Mouse (Mus musculus) MEL (cell line): ENCODE measurements around the gene Atp5d. TPM values are rescaled to one million over a fixed set of nuclear protein-coding genes. Genes with fewer than 3 reads are reported as not detected.
A peak's percentile ranks its signal among the peaks of the same experiment; 100 is the strongest.

Source experiments
- DNase-seq: peaks from one replicate; pipeline ENCODE4 v3.0.0; 2011; ENCODE audit warnings: low read depth, low spot score
- H3K27ac ChIP-seq: 2 replicates; pipeline ENCODE4 v1.5.1; 2012; ENCODE audit warnings: low read depth, mild to moderate bottlenecking, control low read depth, low read length, moderate library complexity; ENCODE audit not compliant: control insufficient read depth
- H3K27me3 ChIP-seq, 2 experiments: fragments of 150-350 bp in 1 of 2; sonication (generic) in 1 of 2; 2 replicates each; pipeline ENCODE4 v1.6.1; 2012; ENCODE audit warnings: low read length in 2 of 2, mild to moderate bottlenecking in 2 of 2, improper control_type of control experiment in 1 of 2, moderate library complexity in 1 of 2; ENCODE audit not compliant: insufficient read depth in 2 of 2, control insufficient read depth in 1 of 2
- H3K36me3 ChIP-seq, 2 experiments: 2 replicates each; pipeline ENCODE4 v1.6.1; 2012 to 2014; ENCODE audit warnings: low read length in 2 of 2, improper control_type of control experiment in 1 of 2, inconsistent platforms in 1 of 2, mild to moderate bottlenecking in 1 of 2; ENCODE audit not compliant: insufficient read depth in 2 of 2, control insufficient read depth in 1 of 2
- H3K4me1 ChIP-seq, 2 experiments: fragments of 150-350 bp in 1 of 2; sonication (generic) in 1 of 2; 2 replicates each; pipeline ENCODE4 v1.6.1; 2012; ENCODE audit warnings: low read length in 2 of 2, improper control_type of control experiment in 1 of 2, mild to moderate bottlenecking in 1 of 2; ENCODE audit not compliant: insufficient read depth in 2 of 2, control insufficient read depth in 1 of 2
- H3K4me3 ChIP-seq, 2 experiments: fragments of 150-350 bp in 1 of 2; sonication (generic) in 1 of 2; 2 replicates each; pipeline ENCODE4 v1.5.1; 2012; ENCODE audit warnings: low read depth in 2 of 2, low read length in 2 of 2, mild to moderate bottlenecking in 2 of 2, moderate library complexity in 2 of 2, control low read depth in 1 of 2, improper control_type of control experiment in 1 of 2; ENCODE audit not compliant: control insufficient read depth in 1 of 2, insufficient read depth in 1 of 2
- H3K79me2 ChIP-seq: 2 replicates; pipeline ENCODE4 v1.6.1; 2012; ENCODE audit warnings: mild to moderate bottlenecking, low read length, moderate library complexity; ENCODE audit not compliant: control insufficient read depth, poor library complexity, insufficient read depth
- H3K9ac ChIP-seq: 2 replicates; pipeline ENCODE4 v1.6.1; 2012; ENCODE audit warnings: low read depth, mild to moderate bottlenecking, control low read depth, low read length, moderate library complexity; ENCODE audit not compliant: control insufficient read depth, poor library complexity, severe bottlenecking
- H3K9me3 ChIP-seq: fragments of 150-350 bp; sonication (generic); replicated peaks from 2 replicates; pipeline ENCODE4 v1.6.1; 2012; ENCODE audit warnings: mild to moderate bottlenecking, low read length, improper control_type of control experiment, moderate library complexity; ENCODE audit not compliant: insufficient read depth
- BHLHE40 ChIP-seq: IDR thresholded peaks from 2 replicates; pipeline ENCODE4 v1.6.1; 2012; ENCODE audit warnings: low read depth, mild to moderate bottlenecking, inconsistent platforms, low read length, improper control_type of control experiment, borderline replicate concordance
- CHD1 ChIP-seq: IDR thresholded peaks from 2 replicates; pipeline ENCODE4 v1.6.1; 2012; ENCODE audit warnings: low read depth, mild to moderate bottlenecking, inconsistent platforms, low read length, improper control_type of control experiment
- CHD2 ChIP-seq: IDR thresholded peaks from 2 replicates; pipeline ENCODE4 v1.6.1; 2011; ENCODE audit warnings: low read length, improper control_type of control experiment
- CTCF ChIP-seq, 3 experiments: IDR thresholded peaks in 2 of 3; conservative IDR thresholded peaks in 1 of 3; 2 replicates each; pipeline ENCODE4 v1.5.1; 2011 to 2012; ENCODE audit warnings: low read length in 3 of 3, low read depth in 2 of 3, mild to moderate bottlenecking in 2 of 3, improper control_type of control experiment in 1 of 3, inconsistent platforms in 1 of 3, mixed read lengths in 1 of 3, moderate library complexity in 1 of 3; ENCODE audit not compliant: control insufficient read depth in 1 of 3, insufficient read depth in 1 of 3, poor library complexity in 1 of 3, severe bottlenecking in 1 of 3
- E2F4 ChIP-seq: IDR thresholded peaks from 2 replicates; pipeline ENCODE4 v1.6.1; 2011; ENCODE audit warnings: low read depth, low read length, improper control_type of control experiment, borderline replicate concordance
- ELF1 ChIP-seq: IDR thresholded peaks from 2 replicates; pipeline ENCODE4 v1.6.1; 2014; ENCODE audit warnings: low read depth, mild to moderate bottlenecking, inconsistent platforms, low read length, improper control_type of control experiment, moderate library complexity
- EP300 ChIP-seq, 2 experiments: IDR thresholded peaks; 2 replicates each; pipeline ENCODE4 v1.6.1; 2011; ENCODE audit warnings: improper control_type of control experiment in 2 of 2, low read length in 2 of 2, low read depth in 1 of 2, mild to moderate bottlenecking in 1 of 2
- ETS1 ChIP-seq: IDR thresholded peaks from 2 replicates; pipeline ENCODE4 v1.6.1; 2012; ENCODE audit warnings: low read depth, mild to moderate bottlenecking, inconsistent platforms, low read length, improper control_type of control experiment, moderate library complexity
- GABPA ChIP-seq: IDR thresholded peaks from 2 replicates; pipeline ENCODE4 v1.6.1; 2012; ENCODE audit warnings: low read depth, mild to moderate bottlenecking, inconsistent platforms, low read length, improper control_type of control experiment, moderate library complexity
- HCFC1 ChIP-seq: IDR thresholded peaks from 2 replicates; pipeline ENCODE4 v1.6.1; 2012; ENCODE audit warnings: low read depth, mild to moderate bottlenecking, inconsistent platforms, low read length, improper control_type of control experiment, moderate library complexity
- KAT2A ChIP-seq: conservative IDR thresholded peaks from 2 replicates; pipeline ENCODE4 v1.6.1; 2012; ENCODE audit warnings: low read depth, low read length, improper control_type of control experiment, inconsistent platforms
- MAFK ChIP-seq: IDR thresholded peaks from 2 replicates; pipeline ENCODE4 v1.6.1; 2011; ENCODE audit warnings: low read depth, mild to moderate bottlenecking, low read length, improper control_type of control experiment, borderline replicate concordance
- MAX ChIP-seq: IDR thresholded peaks from 2 replicates; pipeline ENCODE4 v1.6.1; 2011; ENCODE audit warnings: low read length, improper control_type of control experiment
- MAZ ChIP-seq: IDR thresholded peaks from 2 replicates; pipeline ENCODE4 v1.6.1; 2012; ENCODE audit warnings: low read depth, mild to moderate bottlenecking, inconsistent platforms, low read length, improper control_type of control experiment
- MEF2A ChIP-seq: IDR thresholded peaks from 2 replicates; pipeline ENCODE4 v1.6.1; 2014; ENCODE audit warnings: low read depth, mild to moderate bottlenecking, inconsistent platforms, low read length, improper control_type of control experiment; ENCODE audit not compliant: poor library complexity, insufficient replicate concordance, severe bottlenecking; ENCODE audit errors: extremely low read depth
- MXI1 ChIP-seq: IDR thresholded peaks from 2 replicates; pipeline ENCODE4 v1.6.1; 2011; ENCODE audit warnings: mild to moderate bottlenecking, low read depth, low read length, improper control_type of control experiment
- MYB ChIP-seq: IDR thresholded peaks from 2 replicates; pipeline ENCODE4 v1.6.1; 2011; ENCODE audit warnings: mild to moderate bottlenecking, low read depth, low read length, improper control_type of control experiment
- MYC ChIP-seq: IDR thresholded peaks from 2 replicates; pipeline ENCODE4 v1.6.1; 2011; ENCODE audit warnings: low read depth, mild to moderate bottlenecking, low read length, improper control_type of control experiment, moderate library complexity
- NELFE ChIP-seq: IDR thresholded peaks from 2 replicates; pipeline ENCODE4 v1.6.1; 2011; ENCODE audit warnings: low read depth, low read length, improper control_type of control experiment
- NRF1 ChIP-seq: IDR thresholded peaks from 2 replicates; pipeline ENCODE4 v1.6.1; 2014; ENCODE audit warnings: low read depth, mild to moderate bottlenecking, inconsistent platforms, low read length, improper control_type of control experiment, moderate library complexity; ENCODE audit not compliant: poor library complexity, insufficient read depth, severe bottlenecking
- POLR2A ChIP-seq, 2 experiments: IDR thresholded peaks; 2 replicates each; pipeline ENCODE4 v1.6.1; 2011 to 2012; ENCODE audit warnings: low read length in 2 of 2, mild to moderate bottlenecking in 2 of 2, control low read depth in 1 of 2, improper control_type of control experiment in 1 of 2, low read depth in 1 of 2, moderate library complexity in 1 of 2; ENCODE audit not compliant: control insufficient read depth in 1 of 2, insufficient read depth in 1 of 2, poor library complexity in 1 of 2
- POLR2AphosphoS2 ChIP-seq: IDR thresholded peaks from 2 replicates; pipeline ENCODE4 v1.6.1; 2011; ENCODE audit warnings: low read length, improper control_type of control experiment
- POLR2AphosphoS5 ChIP-seq: IDR thresholded peaks from 2 replicates; pipeline ENCODE4 v1.6.1; 2012; ENCODE audit warnings: low read depth, borderline replicate concordance, mild to moderate bottlenecking, inconsistent platforms, low read length, moderate library complexity, mixed read lengths
- RCOR1 ChIP-seq: IDR thresholded peaks from 2 replicates; pipeline ENCODE4 v1.6.1; 2012; ENCODE audit warnings: low read depth, mild to moderate bottlenecking, inconsistent platforms, low read length, improper control_type of control experiment
- SIN3A ChIP-seq: IDR thresholded peaks from 2 replicates; pipeline ENCODE4 v1.6.1; 2012; ENCODE audit warnings: low read length, improper control_type of control experiment, inconsistent platforms
- SMC3 ChIP-seq: IDR thresholded peaks from 2 replicates; pipeline ENCODE4 v1.6.1; 2011; ENCODE audit warnings: low read depth, low read length, improper control_type of control experiment
- TAL1 ChIP-seq: IDR thresholded peaks from 2 replicates; pipeline ENCODE4 v1.6.1; 2012; ENCODE audit warnings: mild to moderate bottlenecking, inconsistent platforms, low read length, moderate library complexity, mixed read lengths
- TBP ChIP-seq: IDR thresholded peaks from 2 replicates; pipeline ENCODE4 v1.8.0; 2011; ENCODE audit warnings: low read depth, low read length, improper control_type of control experiment
- TCF12 ChIP-seq: IDR thresholded peaks from 2 replicates; pipeline ENCODE4 v1.6.1; 2014; ENCODE audit warnings: low read depth, mild to moderate bottlenecking, inconsistent platforms, low read length, improper control_type of control experiment, moderate library complexity
- UBTF ChIP-seq: IDR thresholded peaks from 2 replicates; pipeline ENCODE4 v1.6.1; 2012; ENCODE audit warnings: low read depth, mild to moderate bottlenecking, inconsistent platforms, low read length, improper control_type of control experiment, moderate library complexity, borderline replicate concordance; ENCODE audit not compliant: insufficient read depth
- USF1 ChIP-seq: IDR thresholded peaks from 2 replicates; pipeline ENCODE4 v1.6.1; 2014; ENCODE audit warnings: low read depth, mild to moderate bottlenecking, inconsistent platforms, low read length, improper control_type of control experiment, moderate library complexity
- USF2 ChIP-seq, 2 experiments: IDR thresholded peaks; 2 replicates each; pipeline ENCODE4 v1.6.1; 2011 to 2012; ENCODE audit warnings: improper control_type of control experiment in 2 of 2, low read length in 2 of 2, borderline replicate concordance in 1 of 2, inconsistent platforms in 1 of 2, low read depth in 1 of 2, mild to moderate bottlenecking in 1 of 2; ENCODE audit not compliant: insufficient read depth in 1 of 2
- ZC3H11A ChIP-seq: IDR thresholded peaks from 2 replicates; pipeline ENCODE4 v1.6.1; 2012; ENCODE audit warnings: low read depth, mild to moderate bottlenecking, inconsistent platforms, low read length, improper control_type of control experiment
- ZKSCAN1 ChIP-seq: IDR thresholded peaks from 2 replicates; pipeline ENCODE4 v1.6.1; 2012; ENCODE audit warnings: low read depth, mild to moderate bottlenecking, inconsistent platforms, low read length, improper control_type of control experiment, moderate library complexity
- ZMIZ1 ChIP-seq: IDR thresholded peaks from 2 replicates; pipeline ENCODE4 v1.6.1; 2012; ENCODE audit warnings: low read depth, mild to moderate bottlenecking, inconsistent platforms, low read length, improper control_type of control experiment, moderate library complexity
- polyA plus RNA-seq, 2 experiments: library from polyadenylated mRNA; stranded (reverse) in 1 of 2; unstranded in 1 of 2; fragments of >175 nt in 1 of 2; fragments of >200 nt in 1 of 2; gene quantifications; 2 replicates each; pipeline versions ENCODE4 v1.2.1 to v1.2.4; 2012; ENCODE audit warnings: low replicate concordance in 2 of 2, low read depth in 1 of 2; ENCODE audit not compliant: insufficient read length in 2 of 2, insufficient read depth in 1 of 2, missing spikeins in 1 of 2
- total RNA-seq: library from RNA; depleted of rRNA; stranded (reverse); fragments of 300-350 nt; gene quantifications from 2 replicates; pipeline ENCODE4 v1.2.3, GENCODE M21; 2012

The Atp5d gene
- total and polyA plus RNA-seq, 3 experiments, result 300 to 657 (median 308) TPM

GRCm38 (mm10) chr10:80172527-80173292 is 34.3 kb downstream of the Atp5d start, which contains the start of gene 1600002K03Rik:
1600002K03Rik (plus strand) TSS chr10:80172944.
- peaks cover 0 to 11% of the 10 kb centered on the region in 2 experiments; a peak in 1 of 4 replicates for H3K4me1 ChIP-seq
- no peaks in the 10 kb centered on the region for H3K27me3 ChIP-seq
- H3K9me3 ChIP-seq, result no peaks in the 10 kb centered on the region
- DNase-seq, result peak; percentile 98
- peak within 1 kb of the TSS; percentile 78 to 85 for H3K4me3 ChIP-seq
- peak within 1 kb of the TSS; percentile 100 for H3K27ac ChIP-seq
- peaks cover 11% of the 10 kb centered on the region; the same call in 1 of the 2 replicates for H3K79me2 ChIP-seq
- H3K9ac ChIP-seq, result peak within 1 kb of the TSS; percentile 98
- H3K36me3 ChIP-seq, result peaks cover 0 to 12% of the 10 kb centered on the region in 2 experiments; a peak in 2 of 4 replicates
- TF ChIP-seq CTCF (IDR thresholded peaks at IDR 0.05 in 2 of 3, conservative IDR thresholded peaks at IDR 0.05 in 1 of 3; ENCODE audit: control insufficient read depth in 1 of 3, insufficient read depth in 1 of 3, low read depth in 2 of 3, low read length in 3 of 3, poor library complexity in 1 of 3, severe bottlenecking in 1 of 3) (no peak), MYC (peak; percentile 93), TAL1 (no peak), E2F4 (no peak), USF2 (IDR thresholded peaks at IDR 0.05; ENCODE audit: borderline replicate concordance in 1 of 2, insufficient read depth in 1 of 2, low read depth in 1 of 2, low read length in 2 of 2) (peak in 1 of 2 experiments; percentile 79; a peak in 2 of 4 replicates), EP300 (IDR thresholded peaks at IDR 0.05; ENCODE audit: low read depth in 1 of 2, low read length in 2 of 2) (no peak), ZKSCAN1 (no peak; the same call in 1 of the 2 replicates), HCFC1 (peak; percentile 81), KAT2A (no peak; the same call in 1 of the 2 replicates), MYB (no peak), MAX (peak; percentile 82), ELF1 (peak; percentile 90), MEF2A (no peak), ZMIZ1 (peak; percentile 25; the same call in 1 of the 2 replicates), POLR2AphosphoS5 (no peak), SMC3 (no peak), NRF1 (peak; percentile 66), CHD2 (no peak), CHD1 (no peak), POLR2AphosphoS2 (peak; percentile 94), BHLHE40 (peak; percentile 96), ETS1 (peak; percentile 40; the same call in 1 of the 2 replicates), ZC3H11A (no peak), POLR2A (IDR thresholded peaks at IDR 0.05; ENCODE audit: control insufficient read depth in 1 of 2, insufficient read depth in 1 of 2, low read depth in 1 of 2, low read length in 2 of 2, poor library complexity in 1 of 2) (peak; percentile 89 to 95), TCF12 (peak; percentile 58; the same call in 1 of the 2 replicates), GABPA (no peak), MAFK (no peak), RCOR1 (no peak), UBTF (no peak), MAZ (peak; percentile 54), MXI1 (peak; percentile 96), TBP (peak; percentile 74), SIN3A (peak; percentile 88), USF1 (peak; percentile 93), NELFE (peak; percentile 86)
